Mouse (Mus musculus) common myeloid progenitor, adult 5-6 weeks (primary cell): Measurements from ENCODE around the gene Olfr589. TPM values are rescaled to one million over a fixed set of nuclear protein-coding genes. Genes with fewer than 3 reads are reported as not detected.
"Not testable (repeated sequence)": the region's sequence is repeated elsewhere in the genome, so short reads cannot be mapped to it uniquely, and the experiment has no call there.

Experiments
- ATAC-seq: replicated peaks from 2 replicates; pipeline ENCODE4 v1.8.0; 2016; ENCODE audit warnings: low read depth, mild to moderate bottlenecking, moderate TSS enrichment, inconsistent platforms; ENCODE audit not compliant: poor library complexity, severe bottlenecking
- total RNA-seq: library from RNA; stranded (forward); fragments of 200-1000, 187-1606 nt; gene quantifications from 2 replicates; pipeline ENCODE4 v1.2.3, GENCODE M21; 2017

Olfr589 gene
- not detected in 2 replicates for total RNA-seq

DNA sequence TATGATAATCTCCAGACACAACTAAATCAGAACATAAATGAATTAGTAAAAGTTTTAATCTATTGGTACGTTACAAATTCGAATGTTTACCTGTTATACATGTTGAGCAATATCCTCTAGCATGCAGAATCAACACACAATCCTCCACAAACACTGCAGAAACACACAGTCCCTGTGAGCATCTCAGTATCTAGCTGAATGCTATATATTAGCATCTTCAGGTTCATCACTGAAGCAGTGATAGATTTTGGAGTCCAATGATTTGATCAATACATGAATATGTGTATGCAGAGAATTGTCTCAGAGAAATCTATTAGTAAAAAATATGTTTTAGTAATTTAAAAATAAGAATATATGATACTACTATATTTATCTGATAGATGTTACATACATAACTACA lies at the start of gene Olfr589:
Gene Olfr589, minus strand, starts transcription at position 101 of the 400 bp plus-strand sequence.
- ATAC-seq, result no peak

GRCm38 (mm10) chr7:103184503-103184902 lies 28.3 kb upstream of the Olfr589 start, which contains the start of gene Olfr592:
Gene Olfr592 (plus strand): TSS chr7:103184803.
- ATAC-seq, result not testable (repeated sequence)

GRCm38 (mm10) chr7:103178240-103178639 lies 22.1 kb upstream of the Olfr589 start, which contains the start of gene Olfr591:
Gene Olfr591 (minus strand): TSS chr7:103178340.
- no peak for ATAC-seq

DNA sequence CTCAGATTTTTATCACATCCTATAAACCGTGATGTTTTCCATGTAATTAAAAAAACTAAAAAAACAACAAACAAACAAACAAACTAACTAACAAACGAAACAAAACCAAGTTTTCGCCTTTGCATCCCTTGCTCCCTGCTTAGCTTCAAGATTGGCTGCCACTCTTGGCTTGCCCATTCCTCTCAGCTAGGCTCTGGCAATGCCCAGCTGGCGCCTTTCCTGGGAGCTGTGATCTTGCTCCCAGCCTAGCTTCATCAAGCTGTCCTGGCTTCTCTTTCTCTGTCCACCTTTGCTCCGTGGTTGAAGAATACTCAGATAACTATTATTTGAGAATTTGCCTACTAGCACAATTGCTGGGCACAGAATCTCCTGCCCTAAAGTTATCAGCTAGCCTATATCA lies 13.5 kb upstream of the Olfr589 start:
- no peak for ATAC-seq

- ATAC-seq, result no peak
Observed at GRCm38 (mm10) chr7:103140579-103140978, 15.6 kb downstream of the Olfr589 start, which contains the start of gene Olfr588-ps1. Gene Olfr588-ps1 (plus strand): TSS chr7:103140879.

DNA sequence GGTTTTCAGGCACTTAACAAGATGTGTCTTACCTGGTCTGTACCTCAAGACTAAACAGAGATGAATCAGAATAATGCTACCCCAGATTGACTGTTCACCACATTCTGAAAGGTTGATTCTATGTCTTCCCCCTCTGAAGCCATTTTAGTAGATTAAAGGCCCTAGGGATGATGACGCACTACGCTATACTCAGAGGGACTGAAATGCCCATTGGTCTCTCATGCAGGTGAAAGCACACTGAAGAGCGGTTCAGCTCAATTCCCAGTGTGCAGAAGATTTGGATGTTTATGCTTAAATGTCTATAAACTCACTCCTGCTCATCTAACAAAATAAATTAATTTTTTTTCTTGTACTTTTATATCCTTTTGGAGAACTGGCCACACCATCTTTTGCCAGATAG lies 30.6 kb downstream of the Olfr589 start, which contains the start of gene Olfr586:
Gene Olfr586, minus strand, starts transcription at position 101 of the 400 bp plus-strand sequence.
- ATAC-seq, result no peak

DNA sequence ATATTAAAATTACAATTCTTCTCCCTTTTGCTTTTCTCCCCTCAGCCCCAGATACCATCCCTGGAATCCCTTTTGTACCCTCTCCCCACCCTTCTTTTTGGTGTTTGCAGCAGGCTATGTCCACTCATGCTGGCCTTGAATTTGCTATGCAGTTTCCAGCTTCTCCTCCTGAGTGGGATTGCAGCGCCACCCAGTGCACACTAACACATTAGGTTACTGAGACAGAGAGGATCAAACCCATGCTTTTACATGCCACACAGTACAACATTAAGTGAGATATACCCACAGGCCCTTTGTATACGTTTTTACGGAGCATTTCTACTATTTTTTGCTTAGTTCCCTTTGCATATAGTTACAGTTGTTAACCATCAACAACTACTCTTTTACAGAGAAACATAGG lies 36.8 kb downstream of the Olfr589 start:
- no peak for ATAC-seq

Other genes starting within 250 kb of the Olfr589 start
- not detected in 2 replicates for gene Olfr571, start 238.8 kb downstream of the Olfr589 start, total RNA-seq
- not detected in 2 replicates for gene Olfr572, start 231.9 kb downstream of the Olfr589 start, total RNA-seq
- gene Olfr573-ps1, start 213.8 kb downstream of the Olfr589 start, total RNA-seq, result not detected in 2 replicates
- gene Olfr574, start 207.9 kb downstream of the Olfr589 start, total RNA-seq, result not detected in 2 replicates
- gene Olfr575, start 197.6 kb downstream of the Olfr589 start, total RNA-seq, result not detected in 2 replicates
- gene Olfr576, start 193.7 kb downstream of the Olfr589 start, total RNA-seq, result not detected in 2 replicates
- gene Olfr577, start 180.4 kb downstream of the Olfr589 start, total RNA-seq, result not detected in 2 replicates
- gene Olfr578, start 167.0 kb downstream of the Olfr589 start, total RNA-seq, result not detected in 2 replicates
- not detected in 2 replicates for gene Olfr582, start 118.3 kb downstream of the Olfr589 start, total RNA-seq
- not detected in 2 replicates for gene Olfr583, start 105.1 kb downstream of the Olfr589 start, total RNA-seq
- not detected in 2 replicates for gene Olfr584, start 74.5 kb downstream of the Olfr589 start, total RNA-seq
- gene Olfr585, start 58.6 kb downstream of the Olfr589 start, total RNA-seq, result not detected in 2 replicates
- not detected in 2 replicates for gene Olfr586, start 30.7 kb downstream of the Olfr589 start, total RNA-seq
- not detected in 2 replicates for gene Olfr588-ps1, start 15.5 kb downstream of the Olfr589 start, total RNA-seq
- gene Olfr591, start 22.0 kb upstream of the Olfr589 start, total RNA-seq, result not detected in 2 replicates
- not detected in 2 replicates for gene Olfr592, start 28.4 kb upstream of the Olfr589 start, total RNA-seq
- gene Olfr593, start 55.5 kb upstream of the Olfr589 start, total RNA-seq, result not detected in 2 replicates
- gene Olfr594, start 60.6 kb upstream of the Olfr589 start, total RNA-seq, result not detected in 2 replicates
- not detected in 2 replicates for gene Usp17ld, start 96.1 kb upstream of the Olfr589 start, total RNA-seq
- not detected in 2 replicates for gene Olfr596, start 149.3 kb upstream of the Olfr589 start, total RNA-seq
- not detected in 2 replicates for gene Olfr597, start 160.0 kb upstream of the Olfr589 start, total RNA-seq
- not detected in 2 replicates for gene Olfr598, start 167.2 kb upstream of the Olfr589 start, total RNA-seq
- not detected in 2 replicates for gene Olfr599, start 179.6 kb upstream of the Olfr589 start, total RNA-seq
- not detected in 2 replicates for gene Olfr600, start 193.3 kb upstream of the Olfr589 start, total RNA-seq
- gene Olfr601, start 206.3 kb upstream of the Olfr589 start, total RNA-seq, result not detected in 2 replicates
- not detected in 2 replicates for gene Olfr603, start 229.8 kb upstream of the Olfr589 start, total RNA-seq